Mouse (Mus musculus): Measurements from ENCODE around the gene Rnase9.
A peak's percentile ranks its signal among the peaks of the same experiment; 100 is the strongest.

Rnase9 gene

GRCm38 (mm10) chr14:51041769-51042168, at the start of gene Rnase9:
Rnase9 (minus strand) TSS chr14:51041869.
- H3K9me3 ChIP-seq (ENCODE audit: low read length), result no peaks in the 10 kb centered on the region
- no peaks in the 10 kb centered on the region for H3K36me3 ChIP-seq (ENCODE audit: insufficient read depth, low read length)
- TF ChIP-seq NANOG (IDR thresholded peaks at IDR 0.05; ENCODE audit: borderline replicate concordance, low read length) (no peak), CTCF (conservative IDR thresholded peaks at IDR 0.05; ENCODE audit: low read length) (no peak), POU5F1 (IDR thresholded peaks at IDR 0.05; ENCODE audit: borderline replicate concordance, low read length) (no peak)
- H3K27me3 ChIP-seq (ENCODE audit: insufficient read depth, low read length), result no peaks in the 10 kb centered on the region
- H3K4me3 ChIP-seq (replicated peaks; ENCODE audit: low read length), result no peak within 1 kb of the TSS
- peaks cover 23% of the 10 kb centered on the region for H3K4me1 ChIP-seq (replicated peaks; ENCODE audit: low read depth, low read length)

DNA sequence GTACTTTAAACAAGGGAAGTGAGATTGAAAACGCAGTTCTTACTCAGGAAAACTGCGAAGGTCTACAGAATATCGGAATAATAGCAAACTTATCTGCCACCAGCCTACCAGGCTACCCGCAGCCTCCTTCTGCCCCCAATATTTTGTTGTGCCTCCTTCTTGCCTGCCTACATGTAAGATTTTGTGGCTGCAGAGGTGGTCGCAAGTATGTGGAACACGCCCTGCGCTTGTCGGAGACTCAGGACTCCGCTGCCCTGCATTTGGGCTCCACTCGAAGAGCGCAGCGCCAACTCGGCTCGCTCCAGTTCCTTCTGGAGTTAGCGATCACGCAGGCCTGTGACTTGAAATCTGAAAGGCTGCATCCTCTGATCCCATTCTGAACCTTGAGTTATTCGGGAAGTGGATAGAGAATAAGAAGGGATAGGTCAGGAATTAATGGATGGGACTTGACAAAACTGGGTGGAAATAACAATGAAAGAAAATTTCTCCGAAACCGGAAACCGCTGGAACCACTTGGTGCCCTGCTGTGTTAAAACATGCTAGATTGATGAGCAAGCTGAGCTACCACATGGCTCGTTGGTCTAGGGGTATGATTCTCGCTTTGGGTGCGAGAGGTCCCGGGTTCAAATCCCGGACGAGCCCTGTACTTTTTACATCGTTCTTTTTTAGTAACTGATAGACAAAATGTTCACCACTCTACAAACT, 48.6 kb upstream of the Rnase9 start:
- TF ChIP-seq NANOG (IDR thresholded peaks at IDR 0.05; ENCODE audit: borderline replicate concordance, low read length), result no peak
- TF ChIP-seq CTCF (conservative IDR thresholded peaks at IDR 0.05; ENCODE audit: low read length), result no peak
- TF ChIP-seq POU5F1 (IDR thresholded peaks at IDR 0.05; ENCODE audit: borderline replicate concordance, low read length), result no peak
- H3K36me3 ChIP-seq (ENCODE audit: insufficient read depth, low read length), result no peaks in the 10 kb centered on the region
- peaks cover 22% of the 10 kb centered on the region for H3K4me1 ChIP-seq (replicated peaks; ENCODE audit: low read depth, low read length)
- peak overlapping the region; percentile 89 for H3K4me3 ChIP-seq (replicated peaks; ENCODE audit: low read length)
- H3K9me3 ChIP-seq (ENCODE audit: low read length), result no peaks in the 10 kb centered on the region
- no peaks in the 10 kb centered on the region; the same call in 1 of the 2 replicates for H3K27me3 ChIP-seq (ENCODE audit: insufficient read depth, low read length)

DNA sequence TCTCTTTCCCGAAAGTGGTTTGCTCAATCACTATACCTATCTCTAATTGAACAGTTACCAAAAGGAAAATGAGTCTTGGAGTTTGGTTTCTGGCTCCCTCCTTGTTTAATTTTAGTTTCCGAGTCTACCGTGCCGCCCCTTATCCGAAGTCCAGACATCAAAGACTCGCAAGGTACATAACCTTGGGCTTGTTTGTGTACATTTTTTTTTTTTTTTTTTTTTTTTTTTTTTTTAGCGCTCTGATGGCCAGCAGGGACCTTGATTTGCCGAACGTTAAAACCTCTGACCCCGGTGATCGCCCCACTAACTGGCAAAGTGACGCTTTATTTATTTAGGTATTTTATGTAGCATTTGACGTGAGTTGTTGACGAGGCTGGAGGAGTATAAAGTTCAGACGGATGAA, 48.0 kb upstream of the Rnase9 start:
- Histone ChIP-seq H3K4me3 (replicated peaks; ENCODE audit: low read length) (peak overlapping the region; percentile 89), H3K9me3 (ENCODE audit: low read length) (no peaks in the 10 kb centered on the region), H3K36me3 (ENCODE audit: insufficient read depth, low read length) (no peaks in the 10 kb centered on the region), H3K4me1 (replicated peaks; ENCODE audit: low read depth, low read length) (peaks cover 22% of the 10 kb centered on the region), H3K27me3 (ENCODE audit: insufficient read depth, low read length) (peaks cover 5% of the 10 kb centered on the region)
- no peak for TF ChIP-seq CTCF (conservative IDR thresholded peaks at IDR 0.05; ENCODE audit: low read length)
- TF ChIP-seq NANOG (IDR thresholded peaks at IDR 0.05; ENCODE audit: borderline replicate concordance, low read length), result no peak
- no peak for TF ChIP-seq POU5F1 (IDR thresholded peaks at IDR 0.05; ENCODE audit: borderline replicate concordance, low read length)

- H3K4me3 ChIP-seq (replicated peaks; ENCODE audit: low read length), result peak overlapping the region; percentile 89
- H3K36me3 ChIP-seq (ENCODE audit: insufficient read depth, low read length), result no peaks in the 10 kb centered on the region
Measured at GRCm38 (mm10) chr14:51088970-51089673, 47.5 kb upstream of the Rnase9 start.

GRCm38 (mm10) chr14:51088166-51088969, 46.7 kb upstream of the Rnase9 start:
- Histone ChIP-seq H3K4me1 (replicated peaks; ENCODE audit: low read depth, low read length) (peaks cover 29% of the 10 kb centered on the region), H3K36me3 (ENCODE audit: insufficient read depth, low read length) (no peaks in the 10 kb centered on the region), H3K27me3 (ENCODE audit: insufficient read depth, low read length) (peaks cover 15% of the 10 kb centered on the region), H3K9me3 (ENCODE audit: low read length) (no peaks in the 10 kb centered on the region), H3K4me3 (replicated peaks; ENCODE audit: low read length) (peak overlapping the region; percentile 89)
- TF ChIP-seq NANOG (IDR thresholded peaks at IDR 0.05; ENCODE audit: borderline replicate concordance, low read length) (no peak), POU5F1 (IDR thresholded peaks at IDR 0.05; ENCODE audit: borderline replicate concordance, low read length) (no peak; the same call in 1 of the 2 replicates), CTCF (conservative IDR thresholded peaks at IDR 0.05; ENCODE audit: low read length) (no peak)

More at GRCm38 (mm10) chr14:51088970-51089673, 47.5 kb upstream of the Rnase9 start:
- no peak for TF ChIP-seq NANOG (IDR thresholded peaks at IDR 0.05; ENCODE audit: borderline replicate concordance, low read length)
- no peak for TF ChIP-seq POU5F1 (IDR thresholded peaks at IDR 0.05; ENCODE audit: borderline replicate concordance, low read length)
- no peak for TF ChIP-seq CTCF (conservative IDR thresholded peaks at IDR 0.05; ENCODE audit: low read length)
- Histone ChIP-seq H3K9me3 (ENCODE audit: low read length) (no peaks in the 10 kb centered on the region), H3K27me3 (ENCODE audit: insufficient read depth, low read length) (peaks cover 8% of the 10 kb centered on the region), H3K4me1 (replicated peaks; ENCODE audit: low read depth, low read length) (peaks cover 26% of the 10 kb centered on the region)

DNA sequence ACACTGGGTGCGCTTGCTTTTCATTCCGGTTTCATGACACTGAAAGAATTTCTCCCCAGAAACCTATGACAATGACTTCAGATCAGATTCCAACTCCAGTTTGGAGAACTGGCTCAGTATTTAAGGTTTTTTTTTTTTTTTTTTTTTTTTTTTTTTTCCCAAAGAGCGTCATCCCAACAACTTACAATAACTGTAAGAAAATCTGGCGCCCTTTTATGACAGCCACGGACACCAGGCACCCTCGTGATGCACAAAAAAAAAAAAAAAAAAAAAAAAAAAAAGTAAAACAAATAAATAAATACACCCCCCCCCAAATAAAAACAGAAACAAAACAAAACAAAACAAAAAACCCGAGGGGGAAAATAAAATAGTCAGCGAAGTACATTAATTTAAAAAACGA, 46.1 kb upstream of the Rnase9 start:
- peaks cover 31% of the 10 kb centered on the region for H3K4me1 ChIP-seq (replicated peaks; ENCODE audit: low read depth, low read length)
- TF ChIP-seq NANOG (IDR thresholded peaks at IDR 0.05; ENCODE audit: borderline replicate concordance, low read length), result no peak

DNA sequence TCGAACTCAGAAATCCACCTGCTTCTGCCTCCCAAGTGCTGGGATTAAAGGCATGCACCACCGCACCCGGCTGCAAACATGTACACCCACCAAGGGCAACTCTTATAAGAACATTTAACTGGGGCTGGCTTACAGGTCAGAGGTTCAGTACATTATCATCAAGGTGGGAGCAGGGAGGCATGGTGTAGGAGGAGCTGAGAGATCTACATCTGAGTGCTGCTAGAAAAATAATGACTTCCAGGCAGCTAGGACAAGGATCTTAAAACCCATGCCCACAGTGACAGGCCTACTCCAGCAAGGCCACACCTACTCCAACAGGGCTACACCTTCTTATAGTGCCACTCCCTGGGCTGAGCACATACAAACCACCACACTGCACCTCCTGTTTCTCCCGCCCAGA, 44.2 kb upstream of the Rnase9 start:
- H3K4me1 ChIP-seq (replicated peaks; ENCODE audit: low read depth, low read length), result peaks cover 25% of the 10 kb centered on the region
- H3K9me3 ChIP-seq (ENCODE audit: low read length), result no peaks in the 10 kb centered on the region
- no peak for TF ChIP-seq CTCF (conservative IDR thresholded peaks at IDR 0.05; ENCODE audit: low read length)
- no peaks in the 10 kb centered on the region for H3K36me3 ChIP-seq (ENCODE audit: insufficient read depth, low read length)
- no peak overlapping the region for H3K4me3 ChIP-seq (replicated peaks; ENCODE audit: low read length)
- peaks cover 20% of the 10 kb centered on the region for H3K27me3 ChIP-seq (ENCODE audit: insufficient read depth, low read length)

More for the DNA sequence above, 46.1 kb upstream of the Rnase9 start:
- H3K9me3 ChIP-seq (ENCODE audit: low read length), result no peaks in the 10 kb centered on the region
- H3K27me3 ChIP-seq (ENCODE audit: insufficient read depth, low read length), result peaks cover 16% of the 10 kb centered on the region
- H3K36me3 ChIP-seq (ENCODE audit: insufficient read depth, low read length), result no peaks in the 10 kb centered on the region
- peak overlapping the region; percentile 89 for H3K4me3 ChIP-seq (replicated peaks; ENCODE audit: low read length)

DNA sequence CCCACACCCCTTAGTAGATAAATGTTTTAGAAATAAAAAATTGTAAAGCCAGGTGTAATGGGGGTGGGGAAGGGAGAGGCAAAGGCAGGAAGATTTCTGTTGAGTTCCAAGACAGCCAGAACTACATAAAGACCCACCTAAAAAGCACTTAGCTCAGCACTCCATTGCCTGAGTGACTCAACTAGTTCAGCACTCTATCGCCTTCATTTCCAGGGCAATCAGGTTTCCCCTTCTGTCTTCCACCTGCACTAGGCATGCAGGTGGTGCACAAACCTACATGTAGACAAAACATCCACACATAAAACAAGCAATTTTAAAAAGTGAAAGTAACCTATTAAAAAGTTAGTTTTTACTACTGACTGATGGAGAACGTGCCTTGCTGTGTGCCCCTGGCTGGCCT, 43.4 kb upstream of the Rnase9 start:
- no peak overlapping the region for H3K4me3 ChIP-seq (replicated peaks; ENCODE audit: low read length)
- H3K36me3 ChIP-seq (ENCODE audit: insufficient read depth, low read length), result no peaks in the 10 kb centered on the region
- no peaks in the 10 kb centered on the region for H3K9me3 ChIP-seq (ENCODE audit: low read length)
- H3K27me3 ChIP-seq (ENCODE audit: insufficient read depth, low read length), result peaks cover 25% of the 10 kb centered on the region
- H3K4me1 ChIP-seq (replicated peaks; ENCODE audit: low read depth, low read length), result peaks cover 31% of the 10 kb centered on the region
- TF ChIP-seq CTCF (conservative IDR thresholded peaks at IDR 0.05; ENCODE audit: low read length) (no peak), POU5F1 (IDR thresholded peaks at IDR 0.05; ENCODE audit: borderline replicate concordance, low read length) (no peak), NANOG (IDR thresholded peaks at IDR 0.05; ENCODE audit: borderline replicate concordance, low read length) (no peak)

Data from E14TG2a.4 (cell line).